Mouse (Mus musculus) liver, embryonic 16.5 days (tissue): ENCODE measurements around the gene Vmn1r189. TPM values are rescaled to one million over a fixed set of nuclear protein-coding genes. Genes with fewer than 3 reads are reported as not detected.

Experiments
- microRNA-seq: library from miRNA; unstranded; fragments of <30 nt; microRNA quantifications from one replicate; pipeline ENCODE4, GENCODE M21; 2016
- polyA plus RNA-seq: library from polyadenylated mRNA; unstranded; fragments of >200 nt; fragmentation: Nextera tagmentation; extraction: Ambion mirVana; gene quantifications from 2 replicates; pipeline ENCODE4 v1.2.1, GENCODE M21; 2015

The Vmn1r189 gene
- polyA plus RNA-seq, 1 experiment from 2014 or later, result not detected

Small RNA genes lying within 50 kb of the gene (microRNA-seq; reads per million reads assigned to microRNA genes)
- not detected for gene Gm26300

Other genes starting within 250 kb of the Vmn1r189 start
- gene Zfp184, start 160.7 kb downstream of the Vmn1r189 start, polyA plus RNA-seq, result 0.55 and 0.56 TPM in 2 replicates
- gene Pom121l2, start 124.6 kb downstream of the Vmn1r189 start, polyA plus RNA-seq, result not detected in 2 replicates
- gene Prss16, start 96.1 kb downstream of the Vmn1r189 start, polyA plus RNA-seq, result 0.54 and 0.72 TPM in 2 replicates
- gene Hist1h2ah, start 70.3 kb downstream of the Vmn1r189 start, polyA plus RNA-seq, result 13.7 and 18.8 TPM in 2 replicates
- 2.9 and 4.7 TPM in 2 replicates for gene Hist1h2bk, start 70.0 kb downstream of the Vmn1r189 start, polyA plus RNA-seq
- 47.5 and 58.3 TPM in 2 replicates for gene Hist1h4i, start 64.5 kb downstream of the Vmn1r189 start, polyA plus RNA-seq
- gene Hist1h2ag, start 62.9 kb downstream of the Vmn1r189 start, polyA plus RNA-seq, result 13.1 and 20.8 TPM in 2 replicates
- 13.4 and 22.7 TPM in 2 replicates for gene Hist1h2bj, start 62.6 kb downstream of the Vmn1r189 start, polyA plus RNA-seq
- not detected in 2 replicates for gene Vmn1r188, start 21.4 kb downstream of the Vmn1r189 start, polyA plus RNA-seq
- gene Vmn1r191, start 78.1 kb upstream of the Vmn1r189 start, polyA plus RNA-seq, result not detected in 2 replicates
- not detected in 2 replicates for gene Vmn1r192, start 85.3 kb upstream of the Vmn1r189 start, polyA plus RNA-seq
- gene Vmn1r193, start 117.3 kb upstream of the Vmn1r189 start, polyA plus RNA-seq, result not detected in 2 replicates
- gene Vmn1r194, start 138.4 kb upstream of the Vmn1r189 start, polyA plus RNA-seq, result not detected in 2 replicates
- gene Vmn1r195, start 164.7 kb upstream of the Vmn1r189 start, polyA plus RNA-seq, result not detected in 2 replicates
- not detected in 2 replicates for gene Vmn1r196, start 184.1 kb upstream of the Vmn1r189 start, polyA plus RNA-seq
- gene Vmn1r197, start 218.8 kb upstream of the Vmn1r189 start, polyA plus RNA-seq, result not detected in 2 replicates
- gene Vmn1r198, start 244.5 kb upstream of the Vmn1r189 start, polyA plus RNA-seq, result not detected in 2 replicates